Mouse (Mus musculus): Measurements from ENCODE around the gene Acot7.

Acot7 gene

GRCm38 (mm10) chr4:152151966-152152544 is 25.9 kb upstream of the Acot7 start, which contains the start of gene Espn:
TSS of gene Espn (minus strand) at chr4:152152371.
- DNase-seq = peak; percentile 83

- DNase-seq = peak; percentile 92
These were observed 24.2 kb upstream of the Acot7 start for GRCm38 (mm10) chr4:152153771-152154177.

GRCm38 (mm10) chr4:152155019-152155418 is 22.9 kb upstream of the Acot7 start:
- no peak for DNase-seq

- DNase-seq = peak; percentile 58
These were observed 20.0 kb upstream of the Acot7 start for GRCm38 (mm10) chr4:152157779-152158584.

- DNase-seq = peak; percentile 51
These were observed 19.2 kb upstream of the Acot7 start, which contains the start of gene Hes2 for GRCm38 (mm10) chr4:152158585-152159284. TSS of gene Hes2 (plus strand) at chr4:152158867.

GRCm38 (mm10) chr4:152159285-152159678 is 18.7 kb upstream of the Acot7 start:
- DNase-seq = peak; percentile 56

GRCm38 (mm10) chr4:152160748-152161147 is 17.2 kb upstream of the Acot7 start:
- DNase-seq = peak; percentile 65

GRCm38 (mm10) chr4:152161601-152162000 is 16.3 kb upstream of the Acot7 start:
- DNase-seq = no peak

- DNase-seq = no peak
These were observed 15.2 kb upstream of the Acot7 start for GRCm38 (mm10) chr4:152162748-152163147.

- peak; percentile 87 for DNase-seq
These were observed 12.7 kb upstream of the Acot7 start for GRCm38 (mm10) chr4:152165036-152165931.

- no peak for DNase-seq
These were observed 9.9 kb upstream of the Acot7 start for GRCm38 (mm10) chr4:152168052-152168451.

- DNase-seq = no peak
These were observed 8.8 kb upstream of the Acot7 start for GRCm38 (mm10) chr4:152169103-152169502.

GRCm38 (mm10) chr4:152170286-152170685 is 7.6 kb upstream of the Acot7 start:
- no peak for DNase-seq

GRCm38 (mm10) chr4:152171543-152171942 is 6.4 kb upstream of the Acot7 start:
- no peak for DNase-seq

GRCm38 (mm10) chr4:152173041-152173440 is 4.9 kb upstream of the Acot7 start:
- DNase-seq = peak; percentile 87

GRCm38 (mm10) chr4:152173956-152174355 is 4.0 kb upstream of the Acot7 start:
- DNase-seq = no peak

- DNase-seq = no peak
These were observed 1.3 kb upstream of the Acot7 start for GRCm38 (mm10) chr4:152176638-152177037.

- no peak for DNase-seq
These were observed 779 bp upstream of the Acot7 start for GRCm38 (mm10) chr4:152177174-152177536.

- DNase-seq = peak; percentile 69
These were observed 470 bp downstream of the Acot7 start for GRCm38 (mm10) chr4:152178344-152178864.

GRCm38 (mm10) chr4:152178916-152179705 is 1.2 kb downstream of the Acot7 start:
- DNase-seq = no peak

- DNase-seq = no peak
These were observed 2.2 kb downstream of the Acot7 start for GRCm38 (mm10) chr4:152179946-152180660.

Measured in kidney, postnatal 10 days (tissue).